Mouse (Mus musculus): ENCODE data around the gene Mog.
"Not testable (repeated sequence)": the region's sequence is repeated elsewhere in the genome, so short reads cannot be mapped to it uniquely, and the experiment has no call there.

Gene Mog

GRCm38 (mm10) chr17:37045611-37046311, 22.6 kb upstream of the Mog start, which contains the start of gene Gabbr1:
Gabbr1 (plus strand) TSS chr17:37045966.
- no peak for DNase-seq (ENCODE audit: extremely low read depth, low read depth, low spot score)

GRCm38 (mm10) chr17:37044651-37045244, 21.6 kb upstream of the Mog start:
- peak; percentile 11 for DNase-seq (ENCODE audit: extremely low read depth, low read depth, low spot score)

- DNase-seq (ENCODE audit: extremely low read depth, low read depth, low spot score): no peak
Measured at GRCm38 (mm10) chr17:37039127-37039894, 16.1 kb upstream of the Mog start.

GRCm38 (mm10) chr17:37029162-37029561, 6.0 kb upstream of the Mog start:
- DNase-seq (ENCODE audit: extremely low read depth, low read depth, low spot score): no peak

DNA sequence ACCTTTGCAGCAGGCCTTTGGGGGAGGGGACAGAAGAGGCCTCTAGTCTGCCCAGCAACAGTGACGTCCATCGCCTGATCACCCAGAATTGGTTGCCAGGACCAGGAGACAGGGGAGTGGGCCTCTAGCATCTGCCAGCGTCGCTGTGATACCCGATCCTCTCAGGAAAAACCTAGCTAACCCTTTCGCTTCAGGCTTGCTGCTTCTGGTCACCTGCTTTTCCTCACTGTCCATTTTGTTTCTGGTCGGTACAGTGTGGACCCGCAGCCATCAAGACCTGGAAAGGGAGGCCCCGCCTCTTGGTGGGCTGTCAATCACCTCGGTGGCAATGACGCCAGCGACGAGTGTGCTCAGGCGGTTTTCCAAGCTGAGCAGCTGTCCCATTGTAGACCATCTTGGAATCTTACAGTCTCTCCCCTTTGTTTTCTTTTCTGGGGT, 5.5 kb upstream of the Mog start:
- no peak for DNase-seq (ENCODE audit: extremely low read depth, low read depth, low spot score)

DNA sequence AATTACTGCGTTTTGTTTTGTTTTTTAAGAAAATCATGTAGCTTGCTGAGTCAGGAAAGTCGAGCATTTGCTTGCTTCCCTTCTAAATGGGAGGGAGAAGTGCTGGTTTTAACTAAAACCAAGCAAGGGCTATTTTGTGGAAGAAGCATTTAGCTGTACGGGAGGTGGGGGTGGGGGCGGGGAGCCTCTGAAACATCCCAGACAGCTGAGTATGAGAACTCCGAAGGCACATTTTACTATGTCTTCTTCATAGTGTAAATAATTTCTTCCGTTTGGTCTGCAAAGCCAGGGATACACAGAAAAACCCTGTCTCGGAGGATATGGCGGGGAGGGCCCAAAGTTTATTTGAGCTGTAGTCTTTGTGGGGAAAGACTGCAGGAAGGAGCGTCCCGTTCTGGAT, 5.0 kb upstream of the Mog start:
- DNase-seq (ENCODE audit: extremely low read depth, low read depth, low spot score): no peak

- DNase-seq (ENCODE audit: extremely low read depth, low read depth, low spot score): no peak
Measured at GRCm38 (mm10) chr17:37027486-37027885, 4.3 kb upstream of the Mog start.

DNA sequence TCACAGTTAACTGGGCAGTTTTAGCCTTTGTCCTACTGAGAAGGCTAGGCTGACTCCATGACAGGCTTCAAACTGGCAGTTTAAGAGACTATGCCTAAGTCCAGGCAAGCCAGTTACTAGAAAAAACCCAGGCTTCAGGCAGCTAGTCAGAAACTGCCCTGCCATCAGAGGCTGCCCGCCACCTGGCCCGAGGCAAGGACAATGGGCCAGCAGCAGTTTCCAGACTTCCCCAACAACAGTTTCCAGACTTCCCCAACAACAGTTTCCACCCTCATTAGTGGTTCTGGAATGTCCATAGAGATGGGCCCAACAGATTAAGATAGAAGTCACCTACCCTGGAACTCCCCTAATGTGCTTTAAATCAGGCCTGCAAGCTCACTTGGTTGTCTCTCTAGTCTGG, 3.2 kb upstream of the Mog start:
- DNase-seq (ENCODE audit: extremely low read depth, low read depth, low spot score): no peak

- DNase-seq (ENCODE audit: extremely low read depth, low read depth, low spot score): not testable (repeated sequence)
Measured at GRCm38 (mm10) chr17:37019242-37019641, 4.0 kb downstream of the Mog start.

- DNase-seq (ENCODE audit: extremely low read depth, low read depth, low spot score): no peak
Measured at GRCm38 (mm10) chr17:37018328-37018727, 4.9 kb downstream of the Mog start.

DNA sequence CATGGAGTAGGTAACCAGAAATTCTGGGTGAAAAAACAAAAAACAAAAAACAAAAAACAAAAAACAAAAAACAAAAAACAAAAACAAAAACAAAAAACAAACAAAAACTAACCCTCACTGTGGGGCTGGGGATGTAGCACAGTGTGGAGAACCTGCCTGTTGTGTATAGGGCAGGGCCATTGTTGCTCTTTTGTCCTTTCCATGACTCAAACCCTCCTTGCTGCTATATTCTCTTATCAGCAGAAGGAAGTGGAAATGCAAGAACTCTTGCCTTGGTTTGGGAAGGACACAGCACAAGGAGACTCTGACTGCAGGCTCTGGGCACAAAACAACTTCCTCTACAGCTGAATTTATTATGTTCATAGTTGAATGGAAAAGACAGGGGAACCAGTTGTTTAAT, 6.9 kb downstream of the Mog start:
- DNase-seq (ENCODE audit: extremely low read depth, low read depth, low spot score): no peak

DNA sequence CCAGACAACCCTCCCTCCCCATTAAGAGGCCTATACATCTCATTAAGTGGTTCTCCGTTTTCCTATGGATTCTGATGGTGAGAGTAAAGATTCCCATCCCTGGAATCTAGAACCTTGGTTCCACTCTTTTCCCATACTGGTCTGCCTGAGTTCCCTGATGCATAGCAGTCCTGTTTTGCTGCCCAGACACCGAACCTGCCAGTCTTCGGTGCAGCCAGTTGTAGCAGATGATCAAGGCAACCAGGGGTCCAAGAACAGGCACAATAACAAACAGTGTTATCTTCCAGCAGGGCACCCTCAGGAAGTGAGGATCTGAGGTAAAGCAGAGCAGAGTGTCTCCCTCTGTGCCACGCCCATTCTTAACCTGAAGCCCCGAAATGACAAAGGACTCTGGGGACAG, 11.1 kb downstream of the Mog start:
- DNase-seq (ENCODE audit: extremely low read depth, low read depth, low spot score): no peak

DNA sequence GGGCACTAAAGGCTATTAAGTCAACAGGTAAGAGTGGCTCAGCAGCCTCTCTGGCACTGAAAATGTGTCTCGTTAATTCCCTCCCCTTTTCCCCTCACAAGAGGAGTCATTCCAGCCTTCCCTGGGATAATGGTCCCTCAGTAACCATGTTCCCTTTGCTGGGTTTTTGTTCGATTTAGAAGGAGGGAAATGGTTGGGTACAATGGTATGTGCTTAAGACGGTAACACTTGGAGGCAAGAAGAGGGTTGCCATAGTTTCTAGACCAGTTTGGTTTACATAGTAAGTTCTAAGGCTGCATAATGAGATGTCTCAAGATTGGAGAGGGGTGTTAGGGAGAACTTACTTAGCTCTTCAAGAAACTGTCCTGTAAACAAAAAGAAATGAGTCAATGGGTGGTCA, 11.5 kb downstream of the Mog start:
- DNase-seq (ENCODE audit: extremely low read depth, low read depth, low spot score): no peak

DNA sequence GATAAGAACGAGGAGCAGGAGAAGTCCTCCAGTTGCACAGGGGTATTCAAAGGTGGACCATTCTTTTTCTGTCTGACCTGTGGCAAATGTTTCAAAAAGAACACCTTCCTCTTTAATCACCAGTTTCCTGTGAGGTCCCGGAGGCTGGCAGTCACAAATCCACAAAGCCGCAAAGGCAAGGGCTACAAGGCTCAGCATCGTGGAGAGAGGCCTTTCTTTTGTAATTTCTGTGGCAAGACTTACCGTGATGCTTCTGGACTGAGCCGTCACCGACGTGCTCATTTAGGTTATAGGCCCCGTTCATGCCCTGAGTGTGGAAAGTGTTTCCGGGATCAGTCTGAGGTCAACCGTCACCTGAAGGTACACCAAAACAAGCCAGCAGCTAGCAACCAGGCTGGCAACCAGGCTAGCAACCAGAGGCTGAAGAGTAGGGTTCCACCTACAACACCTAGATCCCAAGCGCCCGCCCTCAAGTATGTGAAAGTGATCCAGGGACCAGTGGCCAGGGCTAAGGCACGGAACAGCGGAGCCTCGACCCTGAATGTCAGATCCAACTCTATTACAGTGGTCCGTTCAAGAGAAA, 13.6 kb downstream of the Mog start:
- DNase-seq (ENCODE audit: extremely low read depth, low read depth, low spot score): no peak

GRCm38 (mm10) chr17:37008161-37008560, 15.0 kb downstream of the Mog start:
- DNase-seq (ENCODE audit: extremely low read depth, low read depth, low spot score): no peak

DNA sequence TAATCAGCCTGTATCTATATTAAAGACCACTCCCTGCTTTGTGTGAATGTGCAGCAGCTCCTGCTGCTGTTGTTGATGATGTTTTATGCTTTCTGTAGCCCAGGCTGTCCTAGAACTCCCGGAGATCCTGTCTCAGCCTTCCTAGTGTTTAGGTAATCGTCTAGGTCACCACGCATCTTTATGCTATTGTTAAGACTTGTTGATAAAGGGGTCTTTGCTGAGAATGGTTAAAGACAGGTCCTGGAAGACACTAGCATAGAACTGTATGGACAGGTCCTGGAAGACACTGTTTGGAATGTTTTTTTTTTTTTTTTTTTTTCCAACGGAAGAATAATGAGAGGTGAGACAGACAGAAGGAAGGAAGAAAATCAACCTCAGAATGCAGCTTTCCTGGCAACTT, 19.8 kb downstream of the Mog start:
- DNase-seq (ENCODE audit: extremely low read depth, low read depth, low spot score): no peak

- DNase-seq (ENCODE audit: extremely low read depth, low read depth, low spot score): no peak
Measured at GRCm38 (mm10) chr17:37002364-37003330, 20.6 kb downstream of the Mog start.

DNA sequence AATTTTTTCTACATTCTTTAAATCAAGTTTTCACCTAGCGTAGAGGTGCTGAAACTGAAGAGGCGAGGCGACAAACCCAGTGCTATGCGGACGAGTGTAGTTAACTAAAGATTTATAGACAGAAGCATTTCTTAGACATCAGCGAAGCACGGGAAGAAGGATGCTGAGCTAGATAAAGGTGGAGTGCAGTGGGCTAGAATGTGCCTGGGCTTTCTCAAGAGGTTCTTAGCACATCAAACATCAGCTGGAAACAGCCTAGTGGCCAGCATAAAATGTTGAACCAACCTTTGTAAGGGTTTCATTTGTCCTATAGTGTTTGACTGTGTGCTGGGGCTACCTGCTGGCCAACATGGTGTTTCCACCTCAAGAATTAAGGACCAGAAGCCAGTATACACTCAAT, 22.3 kb downstream of the Mog start, which contains the start of gene Zfp57:
TSS of gene Zfp57 (plus strand) at position 301 of the 400 bp plus-strand sequence.
- no peak for DNase-seq (ENCODE audit: extremely low read depth, low read depth, low spot score)

DNA sequence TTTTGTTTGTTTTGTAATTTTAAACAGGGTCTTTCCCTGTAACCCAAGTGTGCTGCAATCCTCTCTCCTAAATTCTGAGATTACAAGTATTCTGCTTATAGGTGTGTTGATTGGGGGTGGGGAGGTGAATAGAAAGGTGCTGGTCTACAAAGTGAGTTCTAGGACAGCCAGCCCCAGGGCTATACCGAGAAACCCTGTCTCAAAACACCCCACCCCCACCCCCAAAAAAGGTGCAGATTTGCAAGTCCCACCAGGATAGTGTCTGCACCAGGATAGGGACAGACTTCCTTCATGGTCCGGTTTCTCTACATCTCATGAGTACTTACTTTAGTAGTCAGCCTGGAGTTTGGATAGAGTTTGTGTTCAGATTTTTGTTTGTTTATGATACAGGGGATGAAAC, 24.7 kb downstream of the Mog start:
- DNase-seq (ENCODE audit: extremely low read depth, low read depth, low spot score): no peak

DNA sequence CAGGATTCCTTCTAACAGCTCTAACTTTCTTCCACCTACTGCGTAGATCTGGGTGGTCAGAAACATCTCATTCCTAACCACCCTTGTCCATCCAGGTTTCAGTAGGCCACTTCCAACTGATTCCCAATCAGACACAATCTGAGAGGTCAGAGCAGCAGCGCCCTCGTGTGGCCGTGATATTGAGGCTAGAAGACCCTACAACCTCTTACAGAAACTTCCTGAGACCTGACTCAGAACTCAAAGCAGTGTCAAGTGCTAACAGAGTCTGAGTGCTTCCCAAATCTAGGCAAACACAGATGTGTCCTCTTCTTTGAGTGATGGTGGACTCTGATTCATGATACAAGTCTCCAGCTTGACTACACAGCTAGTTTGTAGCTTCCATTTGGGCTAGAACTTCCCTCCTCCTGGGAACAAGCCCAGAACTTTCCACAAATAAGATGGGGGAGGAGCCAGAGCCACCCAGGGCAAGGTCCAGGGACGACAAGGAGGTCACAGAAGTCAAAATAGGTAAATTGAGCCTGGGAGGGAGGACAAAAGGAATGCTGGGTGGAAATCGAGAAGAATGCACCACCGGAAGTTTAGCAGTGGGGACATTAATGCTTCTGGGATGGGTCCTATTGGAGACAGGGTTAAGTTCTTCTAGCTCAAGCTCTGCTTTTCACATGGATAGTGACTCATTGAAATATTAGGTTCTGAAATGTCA, 26.0 kb downstream of the Mog start:
- DNase-seq (ENCODE audit: extremely low read depth, low read depth, low spot score): no peak
